Mouse (Mus musculus): ENCODE results near the gene Fam72a.

- TF ChIP-seq CEBPB (IDR thresholded peaks at IDR 0.05; ENCODE audit: insufficient read depth, poor library complexity, severe bottlenecking), result no peak
- TF ChIP-seq MAX (IDR thresholded peaks at IDR 0.05; ENCODE audit: low read depth), result no peak
- TF ChIP-seq TCF3 (IDR thresholded peaks at IDR 0.05; ENCODE audit: insufficient read length, low read depth), result no peak
- TF ChIP-seq SRF (IDR thresholded peaks at IDR 0.05; ENCODE audit: control insufficient read depth, insufficient read length, low read depth), result no peak
- no peak for TF ChIP-seq MYOG (IDR thresholded peaks at IDR 0.05; ENCODE audit: control insufficient read depth in 1 of 3, insufficient read depth in 1 of 3, insufficient read length in 2 of 3, low read depth in 2 of 3)
- no peak for TF ChIP-seq POLR2A (IDR thresholded peaks at IDR 0.05; ENCODE audit: insufficient read length, low read depth)
- TF ChIP-seq TCF12 (IDR thresholded peaks at IDR 0.05; ENCODE audit: insufficient read depth, poor library complexity, severe bottlenecking), result no peak
- TF ChIP-seq USF1 (IDR thresholded peaks at IDR 0.05; ENCODE audit: low read depth), result no peak
- TF ChIP-seq POLR2AphosphoS2 (IDR thresholded peaks at IDR 0.05; ENCODE audit: insufficient read length, low read depth), result no peak
- no peak for TF ChIP-seq REST (IDR thresholded peaks at IDR 0.05; ENCODE audit: insufficient read depth, insufficient read length)
- TF ChIP-seq MYOD1 (IDR thresholded peaks at IDR 0.05; ENCODE audit: control insufficient read depth in 1 of 3, insufficient read length in 2 of 3, low read depth in 2 of 3), result no peak
- TF ChIP-seq E2F4 (IDR thresholded peaks at IDR 0.05; ENCODE audit: insufficient read depth), result no peak
Measured at GRCm38 (mm10) chr1:131573721-131574120, 46.0 kb downstream of the Fam72a start.

Measured in myocyte (in vitro differentiated cells).